Mouse (Mus musculus) CD4-positive helper T cell, adult 2 months (primary cell): ENCODE measurements at regions not wholly inside any gene's neighbourhood (a gene's known extent, or its start where the extent isn't known, plus 50 kb on each side); places are given as distances from the start of the nearest gene placed in this dataset.

ENCODE experiments used
- DNase-seq: peaks from one replicate; pipeline ENCODE4 v3.0.0-alpha.2; 2012; ENCODE audit warnings: low read depth, missing footprints, low spot score

DNA sequence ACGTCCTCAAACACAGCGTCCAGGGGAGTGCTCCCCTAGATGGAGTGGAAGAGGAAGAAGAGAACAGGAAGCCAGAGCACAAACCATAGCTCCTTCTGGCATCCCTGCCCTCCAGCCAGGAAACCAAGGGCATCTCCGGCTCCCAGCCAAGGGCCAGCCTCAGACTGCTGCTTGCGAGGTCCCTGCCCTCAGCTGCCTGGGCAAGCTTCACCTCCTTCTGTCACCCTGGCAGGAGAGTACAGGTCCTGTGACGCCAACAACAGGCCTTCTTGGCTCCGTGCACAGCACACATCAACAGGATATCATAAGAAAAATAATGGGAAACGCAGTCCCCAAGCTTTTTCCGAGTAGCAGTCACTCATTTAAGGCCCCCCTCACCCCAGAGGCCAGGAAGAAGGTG lies 212.9 kb upstream of the Mocs1 start:
- no peak for DNase-seq

GRCm38 (mm10) chr17:49219512-49220197 lies 208.5 kb upstream of the Mocs1 start:
- DNase-seq = no peak

GRCm38 (mm10) chr17:49223212-49223611 lies 204.9 kb upstream of the Mocs1 start:
- no peak for DNase-seq

DNA sequence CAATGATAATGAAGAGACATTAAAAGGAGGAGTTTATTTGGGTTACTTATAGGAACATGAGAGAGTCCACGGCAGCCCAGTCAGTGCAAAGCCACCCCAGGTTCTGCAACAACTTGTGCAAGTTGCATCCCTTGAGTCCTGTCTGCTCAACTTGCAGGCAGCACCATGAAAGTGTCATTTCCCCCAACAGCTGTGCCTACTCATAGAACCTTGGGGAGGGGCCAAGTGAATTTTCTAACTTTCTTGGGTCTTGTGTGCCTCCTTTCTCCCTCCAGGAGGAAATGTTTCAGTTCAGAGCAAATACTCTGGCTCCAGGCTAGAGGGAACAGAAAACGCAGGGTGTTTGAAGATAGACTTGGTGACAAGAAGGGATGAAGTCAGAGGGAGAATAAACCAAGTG lies 204.5 kb upstream of the Mocs1 start:
- DNase-seq = no peak

DNA sequence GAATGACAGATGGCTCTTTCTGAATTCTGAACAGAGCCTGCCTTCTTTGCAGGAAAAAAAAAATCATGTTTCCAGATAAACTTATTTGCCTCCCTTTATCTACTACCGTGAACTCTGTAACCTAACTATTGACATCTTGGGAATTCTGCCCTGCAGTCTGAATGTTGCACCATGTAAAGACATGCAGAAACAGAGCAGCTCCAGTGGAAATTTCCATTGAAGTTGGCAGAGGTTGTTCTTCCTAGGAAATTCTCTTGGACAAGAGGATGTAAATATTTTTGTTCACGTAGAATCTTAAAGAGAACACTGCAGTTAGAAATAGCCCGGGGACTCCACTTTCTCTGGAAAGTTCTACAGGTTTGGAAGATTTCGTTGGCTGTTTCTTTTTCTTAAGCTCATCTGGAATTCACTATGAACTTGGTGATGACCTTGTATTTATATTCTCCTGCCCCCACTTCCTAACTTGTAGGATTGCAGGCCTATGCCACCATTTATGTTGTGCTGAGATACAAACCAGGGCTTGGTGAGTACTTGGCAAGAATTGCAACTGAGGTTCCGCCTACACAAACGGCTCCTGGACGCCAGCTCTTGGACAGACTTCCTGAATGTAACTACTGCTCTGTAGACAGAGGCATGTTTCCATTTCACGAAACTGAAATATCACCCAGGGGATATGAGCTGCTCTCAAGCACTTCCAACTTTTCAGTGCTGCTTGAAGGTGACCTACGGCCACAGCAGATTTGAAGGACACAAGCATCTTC lies 202.7 kb upstream of the Mocs1 start:
- DNase-seq = no peak

- no peak for DNase-seq
These were observed 202.2 kb upstream of the Mocs1 start for GRCm38 (mm10) chr17:49226016-49226400.

DNA sequence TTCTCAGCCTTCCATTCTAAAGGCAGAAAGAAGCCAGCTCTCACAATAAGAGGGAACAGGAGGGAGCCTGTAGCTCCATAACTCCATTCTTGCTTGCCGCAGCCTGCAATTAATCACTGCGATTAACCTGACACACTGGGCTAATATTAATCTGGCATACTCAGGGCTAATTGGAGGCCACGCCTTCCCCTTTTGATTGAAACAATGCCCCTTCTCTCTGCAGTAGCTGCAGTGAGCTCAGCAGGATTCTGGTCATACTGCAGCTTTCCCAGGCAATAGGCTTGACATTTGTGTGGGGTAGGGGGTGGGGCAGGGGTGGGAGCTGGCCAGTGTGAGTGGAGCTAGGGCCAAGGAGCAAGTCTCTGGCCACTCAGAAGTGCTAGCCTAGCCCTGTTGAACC lies 196.9 kb upstream of the Mocs1 start:
- no peak for DNase-seq

- no peak for DNase-seq
These were observed 188.1 kb upstream of the Mocs1 start for GRCm38 (mm10) chr17:49240097-49240496.

DNA sequence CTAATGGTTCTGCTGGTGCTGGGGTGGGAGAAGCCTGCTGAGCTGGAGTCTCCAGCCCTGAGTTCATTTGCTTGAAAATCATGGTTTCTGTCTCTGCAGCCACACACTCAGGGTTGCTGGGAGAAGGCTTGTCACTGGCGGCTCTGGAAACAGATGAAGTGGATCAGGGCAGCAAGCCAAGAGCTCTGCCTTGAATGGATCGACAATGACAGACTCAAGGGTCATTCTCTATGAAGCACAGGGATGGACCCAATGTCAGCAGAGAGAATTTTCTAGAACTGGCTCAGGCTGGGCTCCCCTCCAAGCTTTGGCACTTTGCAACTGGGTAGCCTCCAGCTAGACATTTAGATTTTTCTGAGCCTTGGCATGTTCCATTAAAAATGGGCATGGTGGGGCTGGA lies 184.7 kb upstream of the Mocs1 start:
- no peak for DNase-seq

DNA sequence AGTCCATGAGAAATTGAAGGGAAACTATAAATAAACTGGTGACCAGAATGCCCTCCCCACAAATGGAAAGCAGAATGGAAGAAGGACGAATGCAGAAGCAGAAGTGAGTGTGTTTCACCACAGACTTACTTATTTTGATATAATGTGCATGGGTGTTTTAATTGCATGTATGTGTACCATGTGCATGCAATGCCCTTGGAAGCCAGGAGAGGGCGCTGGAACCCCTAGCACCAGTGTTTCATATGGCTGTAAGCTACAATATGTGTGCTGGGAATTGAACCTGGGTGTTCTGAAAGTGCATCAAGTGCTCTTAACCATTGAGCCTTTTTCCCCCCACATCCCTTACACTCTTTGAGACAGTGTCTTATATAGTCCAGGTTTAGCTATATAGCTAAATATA lies 183.1 kb upstream of the Mocs1 start:
- no peak for DNase-seq

DNA sequence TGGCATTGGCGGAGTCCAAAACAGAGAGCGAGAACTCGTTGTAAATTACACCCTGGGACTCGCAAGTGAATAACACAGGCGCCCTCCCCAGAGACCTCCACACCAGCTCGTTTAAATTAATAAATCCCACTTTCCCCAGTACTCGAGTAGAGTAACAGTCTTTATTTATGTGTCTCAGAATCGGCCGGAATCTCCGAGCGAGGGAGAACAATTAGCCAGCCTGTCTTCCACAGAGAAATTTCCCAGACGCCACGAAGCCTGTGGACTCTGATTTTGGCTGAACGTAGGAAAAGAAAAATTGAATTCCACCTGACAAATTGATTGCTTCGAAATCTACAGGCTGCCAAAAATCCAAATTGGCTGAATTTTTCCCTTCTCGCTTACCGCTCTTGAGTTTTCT lies 180.9 kb upstream of the Mocs1 start:
- no peak for DNase-seq

- no peak for DNase-seq
These were observed 177.2 kb upstream of the Mocs1 start for GRCm38 (mm10) chr17:49250726-49251537.

DNA sequence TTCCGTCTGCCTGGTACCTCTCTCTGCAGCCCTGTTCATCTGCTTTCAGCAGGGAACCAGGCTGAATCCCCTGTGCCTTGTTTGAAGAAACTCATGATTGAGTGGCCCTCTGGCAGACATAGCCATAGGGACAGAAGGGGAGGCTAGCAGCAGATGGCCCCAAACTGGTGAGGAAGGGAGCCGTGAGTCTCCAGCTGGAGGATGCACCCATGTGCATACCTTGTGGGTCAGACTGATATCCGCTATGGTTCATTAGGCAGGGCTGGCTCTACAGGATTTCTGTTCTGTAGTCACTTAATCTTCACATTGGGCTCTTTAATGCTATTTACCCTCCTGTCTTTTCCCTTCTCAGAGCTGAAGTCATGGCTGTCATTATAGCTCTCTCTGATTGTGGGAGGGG lies 175.9 kb upstream of the Mocs1 start:
- DNase-seq = no peak

- no peak for DNase-seq
These were observed 169.7 kb upstream of the Mocs1 start for GRCm38 (mm10) chr17:49258496-49258895.

- no peak for DNase-seq
These were observed 165.8 kb upstream of the Mocs1 start for GRCm38 (mm10) chr17:49262394-49262793.

GRCm38 (mm10) chr17:49266343-49266742 lies 161.8 kb upstream of the Mocs1 start:
- no peak for DNase-seq

GRCm38 (mm10) chr17:49269943-49270342 lies 158.2 kb upstream of the Mocs1 start:
- no peak for DNase-seq

- DNase-seq = no peak
These were observed 155.3 kb upstream of the Mocs1 start for GRCm38 (mm10) chr17:49272661-49273448.

DNA sequence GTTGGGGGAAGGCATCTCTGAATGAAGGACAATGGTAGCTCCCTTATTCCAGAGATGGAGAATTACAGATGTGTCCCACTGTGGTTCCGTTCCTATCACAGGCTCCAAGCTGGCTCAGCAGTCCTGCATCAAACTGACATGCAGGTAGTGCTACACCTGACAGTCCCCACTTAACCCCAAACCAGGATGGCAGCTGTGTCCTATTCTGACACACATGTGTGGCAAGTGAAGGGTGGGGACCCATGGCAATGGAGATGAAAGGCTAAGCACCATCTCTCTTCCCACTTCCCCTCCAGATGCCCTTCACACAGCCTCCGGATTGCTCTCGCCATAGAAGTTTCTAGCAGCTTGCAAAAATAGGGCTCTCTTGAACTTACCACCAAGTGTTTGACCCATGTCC lies 153.2 kb upstream of the Mocs1 start:
- no peak for DNase-seq

GRCm38 (mm10) chr17:49275421-49275820 lies 152.7 kb upstream of the Mocs1 start:
- DNase-seq = no peak

DNA sequence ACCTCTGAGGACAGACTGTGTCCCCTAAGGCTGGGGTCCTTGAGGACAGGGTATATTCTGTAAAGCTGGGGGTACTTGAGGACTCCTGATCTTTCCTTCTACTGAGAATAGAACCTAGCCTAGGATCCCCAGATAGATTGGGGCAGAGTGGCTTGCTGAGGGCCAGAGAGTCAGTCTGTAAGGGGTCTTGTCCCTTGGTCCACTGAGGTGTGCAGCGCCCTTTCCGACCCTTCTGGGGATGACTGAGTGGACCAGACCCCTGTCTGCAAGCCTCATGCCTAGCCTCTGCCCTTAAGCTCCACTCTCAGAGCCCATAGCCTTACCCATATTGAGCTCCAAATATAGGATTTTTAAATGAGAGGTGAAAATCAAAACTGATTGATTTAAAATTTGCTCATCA lies 152.2 kb upstream of the Mocs1 start:
- DNase-seq = no peak

- DNase-seq = no peak
These were observed 149.6 kb upstream of the Mocs1 start for GRCm38 (mm10) chr17:49278541-49278940.
